Mouse (Mus musculus) spleen, postnatal 10 days (tissue): Measurements from ENCODE around the gene Robo4.

Source experiments
- DNase-seq, 2 experiments: peaks; one replicate each; pipeline ENCODE4 v3.0.0; 2021 to 2022; ENCODE audit warnings: low spot score in 2 of 2

Gene Robo4

DNA sequence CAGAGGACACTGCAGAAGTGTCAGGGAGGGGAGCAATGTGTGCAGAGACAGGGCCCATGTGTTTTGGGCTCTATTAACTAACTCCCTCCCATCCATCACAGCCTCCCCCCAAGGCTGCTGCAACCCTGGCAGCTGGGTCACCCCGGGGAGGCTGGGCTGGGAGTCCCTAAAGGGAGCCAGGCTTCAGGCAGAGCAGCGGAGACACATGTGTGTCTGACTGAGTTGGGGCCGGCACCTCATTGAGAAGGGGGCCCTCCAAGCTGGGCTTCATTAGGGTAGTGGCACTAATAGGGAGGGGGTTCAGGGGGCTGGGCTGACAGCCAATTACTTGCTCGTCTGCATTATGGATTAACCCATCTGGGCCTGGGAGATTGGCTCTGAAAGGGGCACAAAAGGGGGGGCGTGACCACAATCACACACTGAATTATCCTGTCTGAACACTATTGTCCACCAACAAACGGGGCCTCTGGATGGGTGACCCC lies 52.4 kb downstream of the Robo4 start:
- no peak for DNase-seq

DNA sequence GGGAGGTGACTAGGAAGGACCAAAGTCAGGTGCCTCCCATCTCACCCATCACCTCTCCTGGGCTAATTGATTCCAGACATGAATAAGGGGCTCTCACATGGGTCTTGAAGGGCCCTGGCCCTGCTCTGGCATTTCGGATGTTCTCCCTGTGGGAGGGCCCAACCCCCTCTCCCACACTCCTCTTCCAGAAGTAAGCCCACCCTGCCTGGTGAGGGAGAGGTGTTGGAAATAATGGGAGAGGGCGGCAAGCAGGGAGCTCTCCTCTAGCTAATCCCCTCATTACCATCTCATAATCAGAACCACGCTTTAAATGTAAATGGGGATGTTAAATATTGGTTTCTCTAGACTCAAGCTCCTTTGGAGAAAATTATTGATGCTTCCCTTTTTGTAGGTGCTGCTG lies 53.3 kb downstream of the Robo4 start:
- no peak for DNase-seq

DNA sequence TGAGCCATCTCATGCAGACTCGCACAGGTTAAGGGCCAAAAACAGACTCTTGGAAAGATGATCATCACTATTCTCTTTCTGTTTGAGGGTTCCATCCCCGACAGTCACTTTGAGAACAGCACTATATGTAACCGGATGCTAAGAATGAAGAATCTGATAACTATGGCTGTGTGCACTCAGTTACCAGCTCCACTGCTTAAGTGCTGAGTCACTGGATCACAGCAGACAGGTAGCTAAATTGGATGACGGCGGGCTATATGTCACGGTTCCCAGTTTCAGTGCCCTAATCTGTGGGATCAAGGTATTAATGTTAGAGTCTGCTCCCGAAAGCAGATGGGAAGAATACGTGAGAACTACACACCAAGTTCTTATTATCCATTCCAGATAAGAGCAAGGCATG lies 54.2 kb downstream of the Robo4 start:
- no peak for DNase-seq

DNA sequence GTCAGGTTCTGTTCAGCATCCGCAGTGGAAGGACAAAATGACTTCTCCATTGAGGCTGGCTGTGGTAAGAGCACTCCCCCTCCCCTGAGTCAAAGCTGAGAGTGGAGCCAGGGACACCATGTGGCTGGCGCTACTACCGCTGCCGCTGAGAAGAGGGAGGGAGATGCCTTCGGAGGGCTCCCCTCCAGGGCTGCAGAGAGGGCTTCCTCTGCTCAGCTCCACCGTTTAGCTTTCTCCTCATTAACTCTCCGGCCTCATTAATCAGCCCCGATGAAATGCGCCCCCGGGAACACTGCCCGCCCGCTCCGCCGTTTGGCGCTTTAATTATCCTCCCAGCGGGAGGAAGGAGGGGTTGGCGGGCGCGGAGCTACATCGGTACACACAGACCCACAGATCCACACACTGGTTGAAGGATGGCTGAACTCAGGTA lies 54.8 kb downstream of the Robo4 start:
- no peak for DNase-seq

DNA sequence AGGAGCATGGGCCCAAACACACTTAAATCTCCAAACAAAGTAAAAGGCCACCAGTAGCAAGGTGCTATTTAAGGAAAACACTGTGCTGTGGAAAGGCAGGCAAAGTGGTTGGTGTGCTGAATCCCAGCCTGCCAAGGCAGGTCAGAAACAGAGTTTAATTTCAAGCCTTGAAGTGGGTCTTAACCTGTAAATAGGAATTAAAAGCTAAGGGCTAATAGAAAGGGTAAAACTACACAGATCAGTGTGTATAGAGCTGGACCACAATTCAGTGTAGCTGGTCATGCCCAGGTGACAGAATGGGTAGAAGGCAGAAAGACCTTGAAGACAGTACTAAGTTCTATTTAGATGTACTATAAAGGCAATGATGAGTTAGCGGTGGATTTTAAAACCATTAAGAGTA lies 55.5 kb downstream of the Robo4 start:
- no peak for DNase-seq

DNA sequence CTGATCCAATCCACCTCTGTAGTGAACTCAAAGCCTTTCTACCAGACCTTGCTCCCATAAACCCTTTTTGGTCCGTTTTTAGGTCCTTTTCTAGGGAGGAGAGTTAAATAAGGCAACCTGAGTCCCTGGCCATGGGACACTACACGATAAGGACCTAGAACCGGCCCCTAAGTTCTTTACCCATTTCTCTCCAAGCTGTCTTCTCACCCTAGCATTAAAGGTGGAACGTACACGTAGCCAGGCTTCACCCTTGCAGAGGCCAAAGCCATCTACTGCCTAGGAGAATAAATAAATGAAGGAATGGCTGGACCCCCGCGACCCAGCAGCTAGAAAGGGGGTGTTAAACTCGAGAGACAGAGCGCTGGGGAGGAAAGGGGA lies 58.0 kb downstream of the Robo4 start:
- DNase-seq: no peak

DNA sequence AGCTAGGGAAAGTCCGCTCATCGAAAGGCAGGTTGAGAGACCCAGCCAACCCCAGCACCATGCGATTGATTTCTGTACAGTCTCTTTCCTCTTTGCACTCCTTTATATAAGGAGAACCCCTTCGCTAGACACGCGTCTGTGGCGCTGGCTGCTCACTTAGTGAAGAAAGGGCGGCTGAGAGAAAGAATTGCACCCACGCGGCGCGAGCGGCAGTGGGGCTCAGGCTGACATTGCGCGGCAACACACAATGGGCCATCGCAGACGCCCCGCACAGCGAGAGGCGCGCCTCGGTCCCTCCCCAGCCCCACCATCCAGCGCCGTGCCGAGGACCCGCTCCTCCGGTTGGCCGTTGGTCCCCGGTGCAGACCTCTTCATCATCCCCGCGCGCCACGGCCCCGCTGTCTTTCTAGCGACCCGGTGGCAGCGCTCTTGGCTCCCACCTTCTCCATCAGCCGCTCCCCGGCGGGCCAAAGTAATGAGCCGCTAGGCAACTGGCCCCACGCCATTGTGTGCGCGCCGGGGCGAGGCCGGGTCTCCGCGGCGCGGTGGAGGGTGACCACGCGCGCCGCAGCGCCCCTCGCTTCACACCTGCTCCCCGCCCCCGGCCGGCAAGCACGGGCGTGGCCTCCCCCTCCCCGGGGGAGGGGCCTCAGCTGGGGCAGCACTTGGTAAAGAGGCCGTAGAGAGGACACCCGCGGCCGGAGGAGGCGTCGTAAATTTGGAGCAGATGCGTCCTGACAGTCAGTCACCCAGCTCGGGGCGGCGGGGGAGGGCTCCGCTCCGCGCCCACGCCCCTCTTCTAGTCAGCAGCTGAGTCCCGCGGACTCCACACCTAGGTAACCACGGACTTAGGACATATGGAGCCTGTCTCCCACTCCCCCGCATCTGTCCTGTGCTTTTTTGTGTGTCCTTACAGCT lies 58.6 kb downstream of the Robo4 start:
- DNase-seq: peak in 1 of 2 experiments; percentile 31

DNA sequence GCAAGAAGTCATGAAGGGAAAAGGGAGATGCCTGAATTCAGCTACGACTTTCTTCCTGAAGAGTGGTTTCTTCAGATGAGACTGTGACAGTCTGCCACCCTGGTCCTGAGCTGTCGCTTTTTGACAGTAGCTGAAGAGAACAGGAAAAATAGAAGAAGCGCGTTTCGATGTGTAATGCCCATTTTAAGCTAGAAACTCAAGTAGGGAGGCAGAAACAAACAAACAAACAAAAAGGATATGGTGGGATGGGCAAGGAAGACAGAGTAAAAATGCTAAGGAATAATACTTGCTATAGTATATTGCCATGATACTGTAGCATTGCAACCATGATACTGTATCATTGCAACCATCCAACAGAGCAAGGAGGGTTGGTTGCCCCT lies 59.3 kb downstream of the Robo4 start:
- DNase-seq: no peak

DNA sequence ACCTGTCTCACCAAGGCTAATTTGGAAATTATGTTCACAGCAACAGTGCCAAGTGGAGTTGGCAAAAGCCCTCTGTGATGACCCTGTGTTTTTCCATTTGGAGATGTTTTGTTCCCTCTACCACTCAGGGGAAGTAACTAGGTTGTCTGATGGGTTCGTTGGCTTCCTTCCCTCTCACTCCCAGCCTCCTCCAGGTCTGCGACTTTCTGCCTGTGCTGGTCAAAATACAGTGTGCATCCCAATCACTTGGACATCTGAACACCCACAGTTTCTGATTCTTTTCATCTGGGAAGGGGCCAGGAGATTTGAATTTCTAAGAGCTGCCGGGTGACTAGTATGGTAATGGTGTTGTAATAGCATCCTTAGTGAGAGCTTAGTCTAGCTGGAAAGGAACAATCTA lies 59.9 kb downstream of the Robo4 start:
- no peak for DNase-seq

DNA sequence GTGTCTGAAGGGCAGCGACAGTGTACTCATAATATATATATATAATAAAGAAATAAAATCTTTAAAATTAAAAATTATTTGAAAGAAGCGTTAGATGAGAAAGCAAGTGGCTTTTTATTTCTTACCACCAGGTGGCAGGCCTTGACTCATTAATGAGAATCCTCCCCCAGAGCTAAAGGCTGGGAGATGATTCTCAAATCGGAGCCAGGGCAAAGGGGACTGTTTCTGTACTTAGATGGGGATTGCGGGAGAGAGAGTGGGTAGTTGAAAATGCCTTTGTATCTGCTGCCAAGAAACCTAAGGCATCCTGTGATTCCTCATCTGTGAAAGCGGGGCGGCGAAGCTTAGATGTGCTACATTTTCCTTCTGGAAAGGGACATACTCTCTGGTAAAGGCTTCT lies 61.1 kb downstream of the Robo4 start:
- DNase-seq: peak in 1 of 2 experiments; percentile 55
